Mouse (Mus musculus): ENCODE results near the gene Lrtm2. TPM values are rescaled to one million over a fixed set of nuclear protein-coding genes. Genes with fewer than 3 reads are reported as not detected.

Gene Lrtm2
- total RNA-seq, 2 experiments from 2014 or later = 40.4 to 42.8 TPM

GRCm38 (mm10) chr6:119336124-119336523 is 5.6 kb upstream of the Lrtm2 start:
- DNase-seq = no peak

- no peak for DNase-seq
Measured at GRCm38 (mm10) chr6:119333831-119334230, 3.3 kb upstream of the Lrtm2 start.

- DNase-seq = no peak
Measured at GRCm38 (mm10) chr6:119333202-119333601, 2.6 kb upstream of the Lrtm2 start.

- no peak for DNase-seq
Measured at GRCm38 (mm10) chr6:119332111-119332510, 1.5 kb upstream of the Lrtm2 start.

GRCm38 (mm10) chr6:119329936-119330335 is 630 bp downstream of the Lrtm2 start:
- peak; percentile 48 to 53 for DNase-seq

GRCm38 (mm10) chr6:119329215-119329714 is 1.3 kb downstream of the Lrtm2 start:
- DNase-seq = peak; percentile 82 to 89

- DNase-seq = no peak
Measured at GRCm38 (mm10) chr6:119328521-119329115, 1.9 kb downstream of the Lrtm2 start.

- DNase-seq = no peak
Measured at GRCm38 (mm10) chr6:119326541-119326940, 4.0 kb downstream of the Lrtm2 start.

- no peak for DNase-seq
Measured at GRCm38 (mm10) chr6:119325978-119326377, 4.6 kb downstream of the Lrtm2 start.

- no peak for DNase-seq
Measured at GRCm38 (mm10) chr6:119324776-119325175, 5.8 kb downstream of the Lrtm2 start.

- DNase-seq = peak in 1 of 2 experiments; percentile 43
Measured at GRCm38 (mm10) chr6:119321752-119322151, 8.8 kb downstream of the Lrtm2 start.

GRCm38 (mm10) chr6:119320481-119320880 is 10.1 kb downstream of the Lrtm2 start:
- no peak for DNase-seq

GRCm38 (mm10) chr6:119319358-119319757 is 11.2 kb downstream of the Lrtm2 start:
- no peak for DNase-seq

- no peak for DNase-seq
Measured at GRCm38 (mm10) chr6:119318732-119319131, 11.8 kb downstream of the Lrtm2 start.

GRCm38 (mm10) chr6:119314751-119315476 is 15.7 kb downstream of the Lrtm2 start:
- DNase-seq = no peak

- DNase-seq = no peak
Measured at GRCm38 (mm10) chr6:119313588-119314375, 16.8 kb downstream of the Lrtm2 start.

GRCm38 (mm10) chr6:119313096-119313495 is 17.5 kb downstream of the Lrtm2 start:
- no peak for DNase-seq

- DNase-seq = no peak
Measured at GRCm38 (mm10) chr6:119312381-119312780, 18.2 kb downstream of the Lrtm2 start.

GRCm38 (mm10) chr6:119310176-119310575 is 20.4 kb downstream of the Lrtm2 start:
- no peak for DNase-seq

- no peak for DNase-seq
Measured at GRCm38 (mm10) chr6:119307867-119308413, 22.6 kb downstream of the Lrtm2 start.

GRCm38 (mm10) chr6:119303331-119303730 is 27.2 kb downstream of the Lrtm2 start:
- no peak for DNase-seq

- no peak for DNase-seq
Measured at GRCm38 (mm10) chr6:119301310-119301709, 29.3 kb downstream of the Lrtm2 start.

GRCm38 (mm10) chr6:119280761-119281160 is 49.8 kb downstream of the Lrtm2 start:
- DNase-seq = peak; percentile 64 to 66

Data from layer of hippocampus, postnatal 36 days (tissue).